Mouse (Mus musculus): ENCODE results near the gene Rapgef6. TPM values are rescaled to one million over a fixed set of nuclear protein-coding genes. Genes with fewer than 3 reads are reported as not detected.

Rapgef6 gene
- 18.8 and 20.1 TPM in 2 replicates for polyA plus RNA-seq (2015; fragmentation: Nextera tagmentation; extraction: Ambion mirVana)

GRCm38 (mm10) chr11:54522529-54523430 lies at the start of gene Rapgef6:
Rapgef6 (plus strand) TSS chr11:54522847.
- WGBS (ENCODE audit: insufficient replicate concordance) = under 1% methylated on average over 73 of the region's 73 CpGs

GRCm38 (mm10) chr11:54478414-54478813 lies 44.2 kb upstream of the Rapgef6 start:
- Histone ChIP-seq H3K27ac (ENCODE audit: low read length) (no peak overlapping the region), H3K4me3 (ENCODE audit: low read depth, low read length) (no peak overlapping the region), H3K4me2 (ENCODE audit: low read depth, low read length) (no peak overlapping the region), H3K9me3 (replicated peaks; ENCODE audit: control insufficient read depth, low read length) (no peaks in the 10 kb centered on the region), H3K27me3 (ENCODE audit: control insufficient read depth, insufficient read depth, low read depth, low read length) (no peaks in the 10 kb centered on the region), H3K4me1 (ENCODE audit: control insufficient read depth, low read depth, low read length) (no peaks in the 10 kb centered on the region), H3K36me3 (ENCODE audit: control insufficient read depth, insufficient read depth) (peaks cover 8% of the 10 kb centered on the region), H3K9ac (ENCODE audit: low read depth, low read length) (no peak overlapping the region)
- no peak for ATAC-seq (ENCODE audit: low read depth)
- WGBS (ENCODE audit: insufficient replicate concordance) = 81% methylated on average over 1 of the region's 1 CpGs

More at GRCm38 (mm10) chr11:54522529-54523430, at the start of gene Rapgef6:
- ATAC-seq (ENCODE audit: low read depth) = peak; percentile 91
- H3K9ac ChIP-seq (ENCODE audit: low read depth, low read length) = peak within 1 kb of the TSS; percentile 99
- H3K4me3 ChIP-seq (ENCODE audit: low read depth, low read length) = peak within 1 kb of the TSS; percentile 98
- H3K27ac ChIP-seq (ENCODE audit: low read length) = peak within 1 kb of the TSS; percentile 99
- H3K36me3 ChIP-seq (ENCODE audit: control insufficient read depth, insufficient read depth) = no peaks in the 10 kb centered on the region
- H3K27me3 ChIP-seq (ENCODE audit: control insufficient read depth, insufficient read depth, low read depth, low read length) = no peaks in the 10 kb centered on the region
- H3K9me3 ChIP-seq (replicated peaks; ENCODE audit: control insufficient read depth, low read length) = no peaks in the 10 kb centered on the region
- peak within 1 kb of the TSS; percentile 85 for H3K4me2 ChIP-seq (ENCODE audit: low read depth, low read length)
- H3K4me1 ChIP-seq (ENCODE audit: control insufficient read depth, low read depth, low read length) = peaks cover 20% of the 10 kb centered on the region

- Histone ChIP-seq H3K9ac (ENCODE audit: low read depth, low read length) (no peak overlapping the region), H3K27me3 (ENCODE audit: control insufficient read depth, insufficient read depth, low read depth, low read length) (no peaks in the 10 kb centered on the region), H3K4me3 (ENCODE audit: low read depth, low read length) (no peak overlapping the region), H3K9me3 (replicated peaks; ENCODE audit: control insufficient read depth, low read length) (no peaks in the 10 kb centered on the region), H3K4me1 (ENCODE audit: control insufficient read depth, low read depth, low read length) (no peaks in the 10 kb centered on the region), H3K4me2 (ENCODE audit: low read depth, low read length) (no peak overlapping the region), H3K36me3 (ENCODE audit: control insufficient read depth, insufficient read depth) (peaks cover under 1% of the 10 kb centered on the region; the same call in 1 of the 2 replicates), H3K27ac (ENCODE audit: low read length) (no peak overlapping the region)
- no peak for ATAC-seq (ENCODE audit: low read depth)
- 66% methylated on average over 3 of the region's 3 CpGs for WGBS (ENCODE audit: insufficient replicate concordance)
These were observed 36.6 kb upstream of the Rapgef6 start for GRCm38 (mm10) chr11:54486041-54486440.

- WGBS (ENCODE audit: insufficient replicate concordance) = 73% methylated on average over 1 of the region's 1 CpGs
- no peaks in the 10 kb centered on the region for H3K27me3 ChIP-seq (ENCODE audit: control insufficient read depth, insufficient read depth, low read depth, low read length)
- no peak overlapping the region for H3K4me3 ChIP-seq (ENCODE audit: low read depth, low read length)
- no peak overlapping the region for H3K27ac ChIP-seq (ENCODE audit: low read length)
- no peaks in the 10 kb centered on the region for H3K9me3 ChIP-seq (replicated peaks; ENCODE audit: control insufficient read depth, low read length)
- no peak overlapping the region for H3K9ac ChIP-seq (ENCODE audit: low read depth, low read length)
- no peaks in the 10 kb centered on the region; the same call in 1 of the 2 replicates for H3K36me3 ChIP-seq (ENCODE audit: control insufficient read depth, insufficient read depth)
- H3K4me1 ChIP-seq (ENCODE audit: control insufficient read depth, low read depth, low read length) = no peaks in the 10 kb centered on the region
- no peak overlapping the region for H3K4me2 ChIP-seq (ENCODE audit: low read depth, low read length)
- no peak for ATAC-seq (ENCODE audit: low read depth)
These were observed 30.6 kb upstream of the Rapgef6 start for GRCm38 (mm10) chr11:54491946-54492558.

GRCm38 (mm10) chr11:54492559-54492958 lies 30.1 kb upstream of the Rapgef6 start:
- H3K4me3 ChIP-seq (ENCODE audit: low read depth, low read length) = no peak overlapping the region
- ATAC-seq (ENCODE audit: low read depth) = no peak
- H3K36me3 ChIP-seq (ENCODE audit: control insufficient read depth, insufficient read depth) = no peaks in the 10 kb centered on the region; the same call in 1 of the 2 replicates
- no peaks in the 10 kb centered on the region for H3K9me3 ChIP-seq (replicated peaks; ENCODE audit: control insufficient read depth, low read length)
- WGBS (ENCODE audit: insufficient replicate concordance) = 39% methylated on average over 4 of the region's 4 CpGs
- no peaks in the 10 kb centered on the region for H3K4me1 ChIP-seq (ENCODE audit: control insufficient read depth, low read depth, low read length)
- no peak overlapping the region for H3K27ac ChIP-seq (ENCODE audit: low read length)
- no peak overlapping the region for H3K4me2 ChIP-seq (ENCODE audit: low read depth, low read length)
- no peaks in the 10 kb centered on the region for H3K27me3 ChIP-seq (ENCODE audit: control insufficient read depth, insufficient read depth, low read depth, low read length)
- no peak overlapping the region for H3K9ac ChIP-seq (ENCODE audit: low read depth, low read length)

DNA sequence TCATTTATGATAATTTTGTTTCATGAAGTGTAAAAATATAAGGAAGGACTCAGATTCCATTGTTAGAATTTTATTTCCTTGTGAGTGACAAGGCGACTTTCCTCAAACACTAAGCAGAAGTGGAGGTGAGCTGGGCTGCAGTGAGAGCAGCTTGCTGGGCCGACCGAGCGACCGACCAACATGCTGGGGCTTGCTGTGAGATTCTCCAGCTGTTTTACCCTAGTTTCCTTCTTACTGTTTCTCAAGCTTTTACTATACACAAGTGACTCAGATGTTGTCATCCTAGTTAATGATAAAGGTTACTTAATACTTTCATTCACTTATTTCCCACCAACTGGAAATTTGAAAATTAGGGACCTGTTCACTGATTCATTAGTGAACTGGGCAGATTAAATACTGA lies 22.8 kb upstream of the Rapgef6 start:
- H3K36me3 ChIP-seq (ENCODE audit: control insufficient read depth, insufficient read depth) = peaks cover 16% of the 10 kb centered on the region
- H3K4me3 ChIP-seq (ENCODE audit: low read depth, low read length) = no peak overlapping the region
- no peak overlapping the region for H3K9ac ChIP-seq (ENCODE audit: low read depth, low read length)
- 82% methylated on average over 5 of the region's 5 CpGs for WGBS (ENCODE audit: insufficient replicate concordance)
- H3K4me1 ChIP-seq (ENCODE audit: control insufficient read depth, low read depth, low read length) = no peaks in the 10 kb centered on the region
- no peak overlapping the region for H3K4me2 ChIP-seq (ENCODE audit: low read depth, low read length)
- no peak overlapping the region for H3K27ac ChIP-seq (ENCODE audit: low read length)
- no peak for ATAC-seq (ENCODE audit: low read depth)
- H3K9me3 ChIP-seq (replicated peaks; ENCODE audit: control insufficient read depth, low read length) = no peaks in the 10 kb centered on the region
- no peaks in the 10 kb centered on the region for H3K27me3 ChIP-seq (ENCODE audit: control insufficient read depth, insufficient read depth, low read depth, low read length)

GRCm38 (mm10) chr11:54502546-54503245 lies 20.0 kb upstream of the Rapgef6 start:
- no peaks in the 10 kb centered on the region for H3K4me1 ChIP-seq (ENCODE audit: control insufficient read depth, low read depth, low read length)
- H3K9ac ChIP-seq (ENCODE audit: low read depth, low read length) = no peak overlapping the region
- no peaks in the 10 kb centered on the region for H3K9me3 ChIP-seq (replicated peaks; ENCODE audit: control insufficient read depth, low read length)
- no peaks in the 10 kb centered on the region for H3K27me3 ChIP-seq (ENCODE audit: control insufficient read depth, insufficient read depth, low read depth, low read length)
- no peak overlapping the region for H3K4me3 ChIP-seq (ENCODE audit: low read depth, low read length)
- 71% methylated on average over 4 of the region's 4 CpGs for WGBS (ENCODE audit: insufficient replicate concordance)
- H3K4me2 ChIP-seq (ENCODE audit: low read depth, low read length) = no peak overlapping the region
- peaks cover 16% of the 10 kb centered on the region for H3K36me3 ChIP-seq (ENCODE audit: control insufficient read depth, insufficient read depth)
- ATAC-seq (ENCODE audit: low read depth) = no peak
- H3K27ac ChIP-seq (ENCODE audit: low read length) = no peak overlapping the region

DNA sequence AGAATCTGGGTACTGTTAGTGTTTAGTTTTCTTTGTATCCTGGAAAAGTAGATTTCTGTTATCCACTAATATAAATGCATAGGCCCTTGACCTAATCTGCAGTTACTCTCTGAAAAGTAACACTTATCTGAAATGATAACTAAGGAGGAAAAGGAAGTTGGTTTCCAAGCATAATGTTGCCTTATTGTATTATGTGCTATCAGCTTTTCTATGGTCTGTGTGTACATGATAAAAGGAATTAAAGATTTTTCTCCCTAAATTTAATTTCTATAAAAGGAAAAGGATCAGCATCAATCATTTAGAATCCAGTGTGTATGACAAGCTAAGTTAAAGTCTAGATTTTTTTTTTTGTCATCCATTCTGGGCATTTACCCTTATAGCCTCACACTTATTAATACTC lies 9.1 kb upstream of the Rapgef6 start:
- ATAC-seq (ENCODE audit: low read depth) = no peak
- H3K27ac ChIP-seq (ENCODE audit: low read length) = no peak overlapping the region
- no peaks in the 10 kb centered on the region for H3K9me3 ChIP-seq (replicated peaks; ENCODE audit: control insufficient read depth, low read length)
- H3K36me3 ChIP-seq (ENCODE audit: control insufficient read depth, insufficient read depth) = peaks cover 9% of the 10 kb centered on the region
- H3K4me1 ChIP-seq (ENCODE audit: control insufficient read depth, low read depth, low read length) = no peaks in the 10 kb centered on the region
- no peak overlapping the region for H3K4me3 ChIP-seq (ENCODE audit: low read depth, low read length)
- H3K27me3 ChIP-seq (ENCODE audit: control insufficient read depth, insufficient read depth, low read depth, low read length) = no peaks in the 10 kb centered on the region
- no peak overlapping the region for H3K4me2 ChIP-seq (ENCODE audit: low read depth, low read length)
- no peak overlapping the region for H3K9ac ChIP-seq (ENCODE audit: low read depth, low read length)

Data from liver, embryonic 16.5 days (tissue).